Mouse (Mus musculus) ovary, postnatal 14 days (tissue): ENCODE measurements around the gene Hpse.

ENCODE experiments used
- DNase-seq: peaks from one replicate; pipeline ENCODE4 v3.0.0; 2022; ENCODE audit warnings: low spot score

The Hpse gene

DNA sequence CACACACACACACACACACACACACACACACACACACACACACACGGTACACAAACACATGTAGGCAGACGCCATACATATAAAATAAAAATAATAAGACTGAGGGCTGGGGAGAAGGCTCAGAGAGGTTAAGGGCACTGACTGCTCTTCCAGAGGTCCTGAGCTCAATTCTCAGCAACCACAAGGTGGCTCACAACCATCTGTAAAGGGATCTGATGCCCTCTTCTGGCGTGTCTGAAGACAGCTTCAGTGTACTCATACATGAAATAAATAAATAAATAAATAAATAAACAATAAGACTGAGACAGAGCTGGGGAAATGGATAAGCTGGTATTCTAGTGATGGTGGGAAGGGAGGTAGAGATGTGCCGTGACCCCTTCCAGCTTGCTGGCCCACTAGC, 33.9 kb downstream of the Hpse start:
- DNase-seq = no peak

DNA sequence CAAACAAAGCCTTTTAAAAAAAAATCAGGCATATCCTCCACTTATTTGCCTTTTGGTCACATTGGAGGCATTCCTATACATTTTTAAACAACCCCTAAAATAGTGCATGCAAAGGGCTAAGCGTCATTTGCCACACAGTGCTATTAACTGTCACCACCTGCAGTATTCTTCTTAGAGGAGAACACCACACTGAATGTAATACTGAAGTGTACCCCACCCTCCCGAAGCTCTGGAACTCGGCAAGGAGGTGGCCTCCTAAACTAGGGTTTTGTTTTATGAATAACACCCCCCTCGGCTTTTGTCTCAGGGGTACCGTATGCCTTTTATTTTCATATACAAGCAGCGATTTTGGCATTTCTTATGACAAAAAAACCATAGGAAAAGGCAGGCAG, 39.0 kb downstream of the Hpse start:
- no peak for DNase-seq

GRCm38 (mm10) chr5:100679911-100680541, 39.5 kb downstream of the Hpse start:
- DNase-seq = no peak

DNA sequence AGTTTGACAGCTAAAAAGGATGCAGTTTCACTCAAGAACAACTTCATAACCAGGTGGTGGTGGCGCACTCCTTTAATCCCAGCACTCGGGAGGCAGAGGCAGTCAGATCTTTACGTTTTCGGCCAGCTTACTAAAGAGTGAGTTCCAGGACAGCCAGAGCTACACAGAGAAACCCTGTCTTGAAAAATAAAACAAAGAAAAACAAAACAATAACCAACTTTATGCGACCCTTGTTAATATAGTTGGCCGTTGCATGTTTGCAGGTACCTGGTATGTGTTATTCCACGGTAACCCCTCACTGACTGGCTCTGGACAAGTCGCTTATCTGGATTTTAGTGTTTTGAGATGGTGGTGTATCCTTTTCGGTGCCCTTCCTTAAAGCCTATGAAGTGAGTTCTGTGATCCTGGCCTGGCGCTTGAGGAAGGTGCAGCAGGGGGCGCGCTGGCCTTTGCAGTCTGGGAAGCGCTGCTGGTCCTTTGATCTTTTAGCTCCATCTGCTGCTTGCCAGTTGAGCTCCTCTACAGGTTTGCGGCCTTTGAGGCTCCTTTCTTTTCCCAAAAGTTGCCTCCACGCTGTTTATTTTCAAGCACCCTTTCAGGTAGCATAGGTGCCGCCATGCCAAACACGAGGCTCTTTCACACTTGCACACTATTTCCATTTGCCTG, 44.7 kb downstream of the Hpse start, which contains the start of gene Coq2:
Coq2 (minus strand) TSS at position 430 of the 666 bp plus-strand sequence.
- DNase-seq = peak; percentile 74

DNA sequence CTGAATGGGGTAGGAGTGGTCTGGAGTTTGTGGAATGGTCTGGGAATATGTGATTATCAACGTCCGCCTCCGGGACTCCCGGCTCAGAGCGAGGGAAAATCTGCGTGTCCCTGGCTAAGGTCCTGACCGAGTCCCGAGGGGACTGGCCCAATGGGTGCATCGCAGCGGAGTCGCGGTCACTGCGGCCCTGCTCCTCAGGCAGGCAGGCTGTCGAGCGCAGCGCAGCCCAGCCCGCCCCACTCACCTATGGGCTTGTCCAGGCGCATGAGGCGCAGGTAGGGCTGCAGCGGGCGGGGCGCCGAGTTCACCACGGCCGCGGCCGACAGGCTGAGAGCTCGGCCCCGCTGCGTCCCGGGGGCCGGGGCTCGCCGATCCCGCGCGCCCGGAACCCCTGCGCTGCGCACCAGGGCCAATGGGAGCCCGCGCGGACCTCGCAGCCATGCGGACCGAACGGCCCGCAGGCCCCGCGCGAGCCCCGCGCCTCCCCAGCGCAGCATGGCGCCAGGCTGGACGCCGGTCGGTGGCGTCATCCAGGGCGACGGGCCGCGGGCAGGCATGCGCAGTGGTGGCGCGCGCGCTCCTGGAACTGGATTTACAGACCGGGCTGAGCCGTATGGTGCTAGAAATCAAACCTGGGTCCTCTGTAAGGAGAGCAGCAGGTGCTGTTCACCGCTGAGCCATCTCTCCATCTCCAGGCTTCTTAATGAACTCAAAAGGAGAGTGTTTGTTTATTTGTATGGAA, 45.6 kb downstream of the Hpse start:
- DNase-seq = peak; percentile 87

- DNase-seq = no peak
Observed at GRCm38 (mm10) chr5:100672403-100672802, 47.1 kb downstream of the Hpse start.

DNA sequence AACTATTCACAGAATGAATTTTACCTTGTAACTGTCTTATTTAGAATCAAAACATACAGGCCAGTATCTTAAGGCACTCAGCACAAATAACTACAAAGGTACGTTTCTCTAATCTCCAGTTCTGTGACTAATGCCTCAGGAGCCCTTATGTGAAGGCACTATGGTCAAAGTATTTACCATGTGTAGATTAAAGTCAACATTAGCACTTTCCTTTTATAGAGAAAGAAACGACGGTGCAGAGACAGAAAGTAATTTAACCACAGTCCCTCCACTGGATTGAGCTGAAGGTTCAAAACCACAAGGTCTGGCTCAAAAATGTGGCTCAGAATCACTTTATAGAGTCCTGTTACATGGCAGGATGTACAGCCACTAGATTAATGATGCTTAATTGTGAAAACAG, 47.6 kb downstream of the Hpse start:
- DNase-seq = no peak

DNA sequence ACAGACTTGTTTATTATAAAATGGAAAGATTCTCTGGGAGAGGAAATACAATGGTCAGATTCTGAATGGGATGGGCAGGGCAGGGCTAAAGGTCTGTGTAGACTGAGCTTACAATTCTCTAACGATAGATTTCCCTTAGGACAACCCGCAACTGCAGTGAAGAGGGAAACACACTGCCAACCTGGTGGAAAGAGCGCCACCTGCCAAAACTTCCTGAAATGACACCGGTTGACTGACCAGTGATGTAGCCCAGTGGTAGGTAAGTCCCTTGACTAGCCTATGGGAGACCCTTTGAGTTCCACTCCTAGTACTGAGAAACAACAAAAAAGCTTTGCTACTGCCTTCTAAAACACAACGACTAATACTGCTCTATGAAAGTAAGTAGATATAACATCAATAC, 48.1 kb downstream of the Hpse start:
- DNase-seq = peak; percentile 31

GRCm38 (mm10) chr5:100666965-100667364, 52.6 kb downstream of the Hpse start:
- no peak for DNase-seq

DNA sequence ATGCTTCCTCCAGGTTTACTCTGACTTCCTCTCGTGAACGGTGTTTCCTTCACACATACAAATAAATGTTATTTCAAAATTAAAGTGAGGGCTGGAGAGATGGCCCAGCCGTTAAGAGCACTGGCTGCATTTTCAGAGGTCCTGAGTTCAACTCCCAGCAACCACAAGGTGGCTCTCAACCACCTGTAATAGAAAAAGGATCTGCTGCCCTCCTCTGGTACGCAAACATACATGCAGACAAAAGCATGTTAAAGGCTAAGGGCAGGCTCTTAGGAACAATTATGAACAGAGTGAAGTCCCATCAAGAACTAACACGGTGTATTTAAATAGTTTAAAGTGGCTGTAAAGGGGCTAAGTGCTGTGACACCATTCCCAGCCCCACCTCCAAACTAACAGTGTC, 55.7 kb downstream of the Hpse start:
- DNase-seq = no peak

GRCm38 (mm10) chr5:100663011-100663410, 56.5 kb downstream of the Hpse start:
- DNase-seq = no peak

GRCm38 (mm10) chr5:100658460-100658859, 61.1 kb downstream of the Hpse start:
- no peak for DNase-seq

DNA sequence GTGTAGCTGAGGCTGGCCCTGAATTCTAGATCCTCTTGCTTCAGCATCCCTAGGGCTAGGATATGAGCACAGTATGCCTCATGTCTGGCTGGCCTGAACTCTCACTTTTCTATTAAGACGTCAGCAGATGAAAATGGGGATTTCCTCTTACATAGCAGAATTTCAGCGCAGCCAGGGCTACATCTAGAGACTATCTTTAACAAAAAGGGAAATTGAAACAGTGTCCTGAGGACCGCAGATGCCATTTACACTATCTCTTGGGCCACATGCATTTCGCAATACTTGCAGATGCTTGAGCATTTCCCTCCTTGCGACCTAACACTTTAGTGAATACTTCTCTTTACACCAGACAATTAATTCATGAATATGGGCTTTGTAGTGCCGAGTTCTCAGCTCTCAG, 63.2 kb downstream of the Hpse start:
- no peak for DNase-seq

- DNase-seq = no peak
Observed at GRCm38 (mm10) chr5:100652327-100652726, 67.2 kb downstream of the Hpse start.

DNA sequence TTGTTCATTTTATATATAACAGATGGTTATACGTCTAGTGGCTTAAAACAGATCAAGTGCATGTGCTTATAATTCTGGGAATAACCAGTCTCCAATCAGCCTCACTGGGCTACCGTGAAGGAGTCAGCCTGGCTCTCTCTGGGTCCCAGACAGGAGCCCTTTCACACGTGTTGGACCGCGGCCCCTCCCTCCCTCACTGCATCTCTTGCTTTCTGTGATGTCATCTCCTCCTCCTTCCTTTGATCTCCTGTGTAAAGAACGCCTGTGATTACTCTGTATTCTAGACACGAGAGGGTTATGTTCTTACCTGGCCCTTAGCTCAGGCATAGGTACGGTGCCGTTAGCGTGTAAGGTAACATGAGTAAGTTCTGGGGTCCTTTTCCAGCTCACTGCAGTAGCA, 68.0 kb downstream of the Hpse start:
- no peak for DNase-seq

DNA sequence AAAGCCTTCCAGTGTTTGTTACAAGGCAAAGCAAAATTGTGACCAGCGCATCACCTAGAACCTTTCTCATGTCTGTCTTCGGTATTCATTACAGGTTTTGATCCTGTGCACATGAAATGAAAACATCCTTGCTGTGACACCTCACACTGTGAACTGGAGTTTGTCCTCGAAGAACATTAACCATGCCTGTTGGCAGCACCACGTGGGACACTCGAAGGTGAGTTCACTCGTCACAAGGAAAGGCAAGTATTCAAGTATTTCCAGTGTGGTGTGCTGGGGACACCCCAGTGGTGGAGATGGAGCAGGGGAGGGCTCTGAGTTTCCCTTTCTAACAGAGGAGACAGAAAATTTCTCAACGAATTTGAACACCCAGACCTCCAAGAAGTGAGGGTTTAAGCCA, 68.5 kb downstream of the Hpse start:
- no peak for DNase-seq

- no peak for DNase-seq
Observed at GRCm38 (mm10) chr5:100648546-100648945, 71.0 kb downstream of the Hpse start.

- no peak for DNase-seq
Observed at GRCm38 (mm10) chr5:100648046-100648445, 71.5 kb downstream of the Hpse start.

- DNase-seq = no peak
Observed at GRCm38 (mm10) chr5:100646558-100646957, 73.0 kb downstream of the Hpse start.

GRCm38 (mm10) chr5:100643991-100644535, 75.5 kb downstream of the Hpse start:
- no peak for DNase-seq

DNA sequence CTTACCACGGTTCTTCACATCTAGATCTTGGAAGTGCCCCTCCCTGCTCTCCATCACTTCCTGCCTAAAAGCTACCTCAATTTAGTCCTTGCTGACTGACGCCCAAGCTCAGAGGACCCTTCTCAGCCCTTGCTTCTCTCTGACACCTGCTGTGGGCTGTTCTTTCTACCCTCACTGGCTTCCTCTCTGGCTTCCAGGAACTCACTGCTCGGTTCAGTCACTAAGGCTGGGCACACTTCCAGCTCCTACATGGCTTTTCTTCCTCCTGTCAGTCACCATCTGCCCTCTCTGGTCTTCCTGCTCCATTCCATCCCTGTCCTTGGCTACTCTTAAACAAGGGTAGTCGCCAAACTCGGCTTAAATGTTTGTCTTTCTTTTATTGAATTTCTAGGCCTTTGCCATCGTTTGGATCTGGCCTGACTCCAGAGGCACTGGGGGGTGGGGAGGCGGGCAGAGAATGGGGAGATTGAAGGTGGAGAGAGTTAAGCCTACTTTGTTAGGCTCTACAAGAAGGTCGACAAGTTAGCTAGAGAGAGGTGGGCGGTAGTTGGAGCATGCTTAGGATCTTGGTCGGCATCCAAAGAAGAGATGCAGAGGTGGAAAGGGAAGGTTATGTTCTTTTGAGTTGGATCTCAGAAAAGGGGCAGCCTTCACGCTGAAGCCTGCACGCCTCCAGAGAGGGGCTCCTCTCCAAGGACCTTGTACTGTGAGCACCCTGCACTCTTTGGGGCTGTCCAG, 76.1 kb downstream of the Hpse start:
- no peak for DNase-seq

DNA sequence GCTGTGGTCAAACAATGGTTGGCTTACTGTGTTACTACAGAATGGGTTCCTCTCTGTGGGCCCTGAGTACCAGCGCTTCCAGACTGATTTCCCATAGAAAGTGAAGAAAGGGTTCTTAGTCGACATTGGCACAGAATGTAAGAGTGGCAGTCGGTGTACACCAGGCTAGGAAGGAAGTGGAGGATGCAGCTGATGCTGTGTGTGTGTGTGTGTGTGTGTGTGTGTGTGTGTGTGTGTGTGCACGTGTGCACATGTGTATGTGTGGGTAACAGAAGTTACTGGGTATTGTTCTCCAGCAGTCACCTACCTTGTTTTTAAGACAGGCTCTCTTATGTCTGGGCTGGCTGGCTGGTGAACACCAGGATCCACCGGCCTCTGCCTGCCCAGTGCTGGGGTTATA, 77.2 kb downstream of the Hpse start:
- no peak for DNase-seq
